In the genomic region with DNA sequence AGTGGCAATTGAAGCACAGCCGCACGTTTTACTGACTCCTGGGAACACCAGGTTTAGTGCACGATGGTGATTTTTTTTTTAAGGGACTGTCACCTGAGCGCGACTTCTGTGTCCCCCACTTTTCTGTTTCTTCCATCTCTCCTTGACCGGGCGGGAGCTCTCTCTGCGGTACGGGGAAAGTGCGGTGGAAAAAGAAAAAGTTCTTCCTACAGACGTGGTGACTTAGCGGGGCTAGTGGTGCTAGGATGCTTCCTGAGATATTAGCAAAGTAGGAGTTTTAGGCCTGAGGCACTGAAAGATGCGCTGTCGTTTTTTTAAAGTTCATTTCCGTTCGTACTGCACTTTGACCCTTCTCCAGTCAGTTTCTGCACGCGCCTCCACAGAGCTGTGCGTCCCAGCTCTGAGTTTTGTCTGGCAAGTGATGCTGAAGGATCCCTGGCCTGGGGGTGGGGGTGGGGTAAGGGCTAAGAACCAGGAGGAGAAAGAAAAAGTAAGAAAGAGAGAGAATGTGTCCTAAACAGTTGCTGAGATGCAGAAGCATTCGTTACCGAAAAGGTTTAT, we compare ENCODE assay signal across 8 mouse cellular contexts. TPM values are rescaled to one million over a fixed set of nuclear protein-coding genes. Genes with fewer than 3 reads are reported as not detected.
DNase-seq lines count a peak whose midpoint lies in the region; TF ChIP-seq lines count a peak whose summit lies in the region.
"Had no signal": no experiment of that assay in that cellular context is flagged by ENCODE, and none has a peak within 500 bp of the region (broad histone marks: within the 10 kb centered on the region; RNA-seq: fewer than 3 reads in every experiment).

No protein-coding gene starts in this region.

- WGBS in hindbrain, embryonic 10.5 days, result 2% methylated on average over 21 of the region's 21 CpGs

- H3K27ac ChIP-seq in hindbrain, embryonic 10.5 days, result no peak overlapping the region

- H3K27me3 ChIP-seq in E14TG2a.4 (ENCODE audit: insufficient read depth, low read length), result peaks cover 48% of the 10 kb centered on the region
- H3K27me3 ChIP-seq in hindbrain, embryonic 10.5 days (ENCODE audit: insufficient read depth, poor library complexity, severe bottlenecking), result peaks cover 76% of the 10 kb centered on the region

- DNase-seq in Muller cell, postnatal 12 days (ENCODE audit: inconsistent ontology term), result peak; percentile 5
- DNase-seq in hindbrain, embryonic 10.5 days (ENCODE audit: low spot score), result peak; percentile 46
- peak; percentile 40 for DNase-seq in mesoderm, embryonic 11.5 days (ENCODE audit: low read depth, low spot score)
- DNase-seq in urinary bladder, postnatal 14 days (ENCODE audit: low spot score), result no peak
- DNase-seq in gastrocnemius, postnatal 25 days, result no peak
- no peak for DNase-seq in left cerebral cortex, adult 9 months (ENCODE audit: low spot score in 2 of 2)
- DNase-seq: lung, postnatal 14 days had no signal

- peak overlapping the region; percentile 76 for H3K4me3 ChIP-seq in E14TG2a.4 (replicated peaks; ENCODE audit: low read length)
- peak overlapping the region; percentile 56 for H3K4me3 ChIP-seq in hindbrain, embryonic 10.5 days

- no peaks in the 10 kb centered on the region for H3K36me3 ChIP-seq in E14TG2a.4 (ENCODE audit: insufficient read depth, low read length)
- H3K36me3 ChIP-seq in hindbrain, embryonic 10.5 days, result no peaks in the 10 kb centered on the region

- no peak for TF ChIP-seq CTCF in E14TG2a.4 (conservative IDR thresholded peaks at IDR 0.05; ENCODE audit: low read length)

- peaks cover 35% of the 10 kb centered on the region for H3K4me1 ChIP-seq in E14TG2a.4 (replicated peaks; ENCODE audit: low read depth, low read length)
- peaks cover 22% of the 10 kb centered on the region for H3K4me1 ChIP-seq in hindbrain, embryonic 10.5 days (replicated peaks)

- no peaks in the 10 kb centered on the region for H3K9me3 ChIP-seq in E14TG2a.4 (ENCODE audit: low read length)
- H3K9me3 ChIP-seq in hindbrain, embryonic 10.5 days, result no peaks in the 10 kb centered on the region

RNA-seq across cellular contexts. Expression of gene Wnt16, which starts 1.5 kb away (rescaled TPM):
- polyA plus RNA-seq in hindbrain, embryonic 10.5 days (2016; fragmentation: Nextera tagmentation; extraction: Ambion mirVana), result 0.50 and 1.6 TPM in 2 replicates
- 1 to 10 TPM; 1.7 to 2.4 TPM for total RNA-seq in gastrocnemius, postnatal 25 days (2021)

Comparison
In these comparisons a context has a peak if more than half of its experiments do, and no peak if none do; other contexts are left out.
1. DNase-seq: peak in Muller cell, postnatal 12 days (single experiment), hindbrain, embryonic 10.5 days (single experiment) and mesoderm, embryonic 11.5 days (single experiment); none in urinary bladder, postnatal 14 days (single experiment), gastrocnemius, postnatal 25 days (single experiment) and left cerebral cortex, adult 9 months (0 of 2).